Mouse (Mus musculus) forebrain, embryonic 16.5 days (tissue): Measurements from ENCODE around the gene Cplane1. TPM values are rescaled to one million over a fixed set of nuclear protein-coding genes. Genes with fewer than 3 reads are reported as not detected.
"Not testable (repeated sequence)": the region's sequence is repeated elsewhere in the genome, so short reads cannot be mapped to it uniquely, and the experiment has no call there.

Source experiments
- ATAC-seq: fragments of 200-750 bp; cut with Nextera tagmentation; 2 replicates; pipeline ENCODE4 v1.8.0; 2017; ENCODE audit warnings: mild to moderate bottlenecking, moderate library complexity
- H3K27ac ChIP-seq: fragments of 300-500 bp; sonication (generic); 2 replicates; pipeline ENCODE4 v1.5.1; 2014; ENCODE audit warnings: low read length, control low read depth
- H3K27me3 ChIP-seq: fragments of 300-500 bp; sonication (generic); replicated peaks from 2 replicates; pipeline ENCODE4 v1.6.1; 2014; ENCODE audit warnings: low read length; ENCODE audit not compliant: control insufficient read depth, insufficient read depth
- H3K36me3 ChIP-seq: fragments of 300-500 bp; sonication (generic); 2 replicates; pipeline ENCODE4 v1.6.1; 2014; ENCODE audit not compliant: control insufficient read depth, insufficient read depth
- H3K4me1 ChIP-seq: fragments of 300-500 bp; sonication (generic); replicated peaks from 2 replicates; pipeline ENCODE4 v1.6.1; 2014; ENCODE audit warnings: low read length; ENCODE audit not compliant: control insufficient read depth, insufficient read depth
- H3K4me2 ChIP-seq: fragments of 300-500 bp; sonication (generic); 2 replicates; pipeline ENCODE4 v1.6.1; 2014; ENCODE audit warnings: mild to moderate bottlenecking, low read length, control low read depth
- H3K4me3 ChIP-seq: fragments of 300-500 bp; sonication (generic); replicated peaks from 2 replicates; pipeline ENCODE4 v1.5.1; 2014; ENCODE audit warnings: mild to moderate bottlenecking, low read length, control low read depth
- H3K9ac ChIP-seq: fragments of 300-500 bp; sonication (generic); replicated peaks from 2 replicates; pipeline ENCODE4 v1.6.1; 2014; ENCODE audit warnings: low read depth, low read length, control low read depth
- H3K9me3 ChIP-seq: fragments of 300-500 bp; sonication (generic); 2 replicates; pipeline ENCODE4 v1.6.1; 2016; ENCODE audit warnings: low read length; ENCODE audit not compliant: control insufficient read depth
- WGBS: fragments of 180-500 bp; shearing (Covaris S2); extraction: QIAGEN DNeasy Blood & Tissue Kit; methylation state at CpG from one replicate; pipeline ENCODE4 v1.1.7; 2014; 5-methylcytosine and 5-hydroxymethylcytosine counted together
- polyA plus RNA-seq: library from polyadenylated mRNA; unstranded; fragments of >200 nt; fragmentation: Nextera tagmentation; extraction: Ambion mirVana; gene quantifications from 2 replicates; pipeline ENCODE4 v1.2.1, GENCODE M21; 2015

Cplane1 gene
- polyA plus RNA-seq, 1 experiment from 2014 or later, result 21.2 TPM

DNA sequence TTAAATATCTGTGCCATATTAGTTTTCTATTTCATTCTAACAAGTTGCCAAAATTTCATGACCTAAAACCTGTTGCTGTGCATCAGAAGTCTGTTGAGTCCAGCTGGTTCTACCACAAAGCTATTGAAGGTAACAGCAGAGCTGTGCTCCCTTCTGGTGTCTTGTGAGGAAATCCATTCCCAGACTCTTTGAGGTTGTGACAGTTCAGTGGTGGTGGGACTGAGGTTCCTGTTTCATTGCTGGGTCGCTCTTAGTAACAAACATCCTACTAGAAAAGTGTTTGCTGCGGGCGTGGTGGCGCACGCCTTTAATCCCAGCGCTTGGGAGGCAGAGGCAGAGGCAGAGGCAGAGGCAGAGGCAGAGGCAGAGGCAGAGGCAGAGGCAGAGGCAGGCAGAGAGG lies 39.5 kb downstream of the Cplane1 start:
- 97% methylated on average over 6 of the region's 6 CpGs for WGBS
- peaks cover 23% of the 10 kb centered on the region for H3K36me3 ChIP-seq

DNA sequence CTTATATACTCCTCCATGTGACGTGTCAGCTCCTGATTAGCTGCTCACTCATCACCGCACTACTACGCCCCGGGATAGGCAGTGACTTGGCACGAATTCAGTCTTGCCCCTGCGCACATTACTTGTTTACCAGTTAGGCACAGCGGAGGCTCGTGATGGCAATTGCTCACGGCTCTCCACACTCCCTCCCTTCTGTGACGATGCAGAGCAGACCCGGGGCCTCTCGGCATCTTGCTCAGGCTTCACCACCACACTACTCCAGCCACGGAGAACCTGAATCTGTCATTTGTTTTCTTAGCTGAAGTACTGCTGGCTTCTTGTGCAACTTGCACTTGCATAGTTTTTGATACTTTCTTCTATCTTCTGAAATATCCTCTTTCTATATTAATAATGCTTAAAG lies 45.9 kb downstream of the Cplane1 start:
- Histone ChIP-seq H3K9me3 (no peaks in the 10 kb centered on the region), H3K27me3 (no peaks in the 10 kb centered on the region), H3K9ac (no peak overlapping the region), H3K27ac (no peak overlapping the region), H3K4me2 (no peak overlapping the region), H3K36me3 (peaks cover 35% of the 10 kb centered on the region), H3K4me3 (no peak overlapping the region), H3K4me1 (no peaks in the 10 kb centered on the region)
- ATAC-seq, result no peak
- WGBS, result 94% methylated on average over 13 of the region's 13 CpGs

More for the DNA sequence above, 39.5 kb downstream of the Cplane1 start:
- no peak overlapping the region for H3K27ac ChIP-seq
- ATAC-seq, result no peak
- no peak overlapping the region for H3K9ac ChIP-seq
- no peak overlapping the region for H3K4me2 ChIP-seq
- H3K4me3 ChIP-seq, result no peak overlapping the region
- no peaks in the 10 kb centered on the region for H3K4me1 ChIP-seq
- no peaks in the 10 kb centered on the region for H3K27me3 ChIP-seq
- H3K9me3 ChIP-seq, result no peaks in the 10 kb centered on the region

DNA sequence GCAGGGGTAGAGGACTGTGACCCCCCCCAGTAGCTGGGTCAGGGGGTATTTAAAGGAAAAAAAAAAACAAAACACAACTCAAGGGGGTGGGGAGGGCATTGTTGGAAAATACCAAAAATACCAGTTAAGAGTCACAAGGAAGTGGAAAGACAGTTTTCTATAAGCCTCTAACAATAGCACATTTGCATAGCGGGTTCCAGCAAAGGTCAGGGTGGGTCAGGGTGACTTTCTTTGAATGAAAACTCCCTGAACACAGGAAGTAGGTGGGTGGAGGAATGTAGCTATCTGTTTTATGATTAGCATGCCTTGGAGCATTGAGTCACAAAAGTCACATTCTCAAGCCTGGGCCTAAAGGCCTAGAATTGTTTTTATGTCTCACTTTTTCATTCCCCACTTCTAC lies 65.3 kb downstream of the Cplane1 start:
- not testable (repeated sequence) for H3K27ac ChIP-seq, H3K27me3 ChIP-seq, ATAC-seq, H3K4me2 ChIP-seq, H3K4me3 ChIP-seq, H3K4me1 ChIP-seq, H3K9ac ChIP-seq, H3K9me3 ChIP-seq
- WGBS, result 90% methylated on average over 1 of the region's 1 CpGs
- H3K36me3 ChIP-seq, result peaks cover 44% of the 10 kb centered on the region

DNA sequence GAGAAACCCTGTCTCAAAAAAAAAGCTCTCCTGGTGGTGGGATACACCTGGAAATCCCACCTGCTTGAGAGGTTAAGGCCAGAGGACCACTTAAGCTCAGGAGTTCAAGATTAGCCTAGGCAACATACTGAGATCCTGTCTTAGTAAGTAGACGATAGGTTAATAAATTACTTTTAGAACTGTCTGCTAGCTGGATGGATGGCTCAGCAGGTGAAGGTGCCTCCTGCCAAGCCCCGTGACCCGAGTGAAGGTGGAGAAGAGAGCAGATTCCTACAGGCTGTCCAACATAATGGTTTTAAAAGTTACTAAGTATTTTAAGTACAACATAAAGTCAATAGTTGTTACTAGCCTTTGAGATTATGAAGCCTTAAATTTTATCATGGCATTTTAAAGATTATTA lies 97.0 kb downstream of the Cplane1 start:
- H3K27me3 ChIP-seq, result no peaks in the 10 kb centered on the region
- 93% methylated on average over 3 of the region's 3 CpGs for WGBS
- H3K27ac ChIP-seq, result no peak overlapping the region
- H3K4me1 ChIP-seq, result no peaks in the 10 kb centered on the region
- ATAC-seq, result no peak
- peaks cover 43% of the 10 kb centered on the region for H3K36me3 ChIP-seq
- no peak overlapping the region for H3K4me3 ChIP-seq
- no peak overlapping the region for H3K4me2 ChIP-seq
- H3K9ac ChIP-seq, result no peak overlapping the region
- H3K9me3 ChIP-seq, result no peaks in the 10 kb centered on the region

GRCm38 (mm10) chr15:8267211-8267610 lies 98.3 kb downstream of the Cplane1 start:
- Histone ChIP-seq H3K27ac (no peak overlapping the region), H3K9ac (no peak overlapping the region), H3K9me3 (no peaks in the 10 kb centered on the region), H3K4me2 (no peak overlapping the region), H3K4me3 (no peak overlapping the region), H3K36me3 (peaks cover 49% of the 10 kb centered on the region), H3K4me1 (no peaks in the 10 kb centered on the region), H3K27me3 (no peaks in the 10 kb centered on the region)
- 91% methylated on average over 3 of the region's 3 CpGs for WGBS
- ATAC-seq, result no peak

DNA sequence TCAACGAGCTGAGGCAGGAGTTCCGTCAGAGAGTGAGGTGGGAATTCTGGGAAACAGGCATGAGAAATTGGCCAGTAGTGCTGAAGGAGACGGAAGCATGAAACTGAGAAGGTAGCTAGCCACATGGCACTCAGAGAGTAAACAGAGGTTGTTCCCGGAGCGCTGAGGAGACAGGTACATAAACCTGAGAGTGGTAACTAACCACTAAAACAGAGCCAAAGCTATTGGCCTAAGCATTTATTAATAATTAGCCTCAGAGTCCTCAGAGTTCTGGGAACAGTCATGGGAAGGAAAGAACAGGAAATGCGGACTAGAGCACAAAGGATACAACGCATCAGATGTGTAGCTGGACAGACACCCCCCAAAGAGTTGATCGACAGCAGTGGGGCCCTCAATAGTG lies 99.3 kb downstream of the Cplane1 start:
- Histone ChIP-seq H3K4me2 (no peak overlapping the region), H3K9me3 (no peaks in the 10 kb centered on the region), H3K36me3 (peaks cover 48% of the 10 kb centered on the region), H3K4me1 (no peaks in the 10 kb centered on the region), H3K27ac (no peak overlapping the region), H3K27me3 (no peaks in the 10 kb centered on the region), H3K4me3 (no peak overlapping the region), H3K9ac (no peak overlapping the region)
- ATAC-seq, result no peak
- WGBS, result 92% methylated on average over 8 of the region's 8 CpGs

- no peak overlapping the region for H3K9ac ChIP-seq
- H3K4me1 ChIP-seq, result no peaks in the 10 kb centered on the region
- H3K27ac ChIP-seq, result no peak overlapping the region
- no peaks in the 10 kb centered on the region for H3K27me3 ChIP-seq
- no peak for ATAC-seq
- no peak overlapping the region for H3K4me2 ChIP-seq
- 94% methylated on average over 8 of the region's 8 CpGs for WGBS
- no peak overlapping the region for H3K4me3 ChIP-seq
- H3K9me3 ChIP-seq, result no peaks in the 10 kb centered on the region
- peaks cover 25% of the 10 kb centered on the region for H3K36me3 ChIP-seq
Measured at GRCm38 (mm10) chr15:8271952-8272351, 103.0 kb downstream of the Cplane1 start.

- H3K4me3 ChIP-seq, H3K27ac ChIP-seq, H3K27me3 ChIP-seq, H3K4me1 ChIP-seq, H3K9ac ChIP-seq, H3K36me3 ChIP-seq, ATAC-seq, H3K4me2 ChIP-seq, H3K9me3 ChIP-seq: not testable (repeated sequence)
- WGBS, result 94% methylated on average over 4 of the region's 4 CpGs
Measured at GRCm38 (mm10) chr15:8277916-8278315, 109.0 kb downstream of the Cplane1 start.

DNA sequence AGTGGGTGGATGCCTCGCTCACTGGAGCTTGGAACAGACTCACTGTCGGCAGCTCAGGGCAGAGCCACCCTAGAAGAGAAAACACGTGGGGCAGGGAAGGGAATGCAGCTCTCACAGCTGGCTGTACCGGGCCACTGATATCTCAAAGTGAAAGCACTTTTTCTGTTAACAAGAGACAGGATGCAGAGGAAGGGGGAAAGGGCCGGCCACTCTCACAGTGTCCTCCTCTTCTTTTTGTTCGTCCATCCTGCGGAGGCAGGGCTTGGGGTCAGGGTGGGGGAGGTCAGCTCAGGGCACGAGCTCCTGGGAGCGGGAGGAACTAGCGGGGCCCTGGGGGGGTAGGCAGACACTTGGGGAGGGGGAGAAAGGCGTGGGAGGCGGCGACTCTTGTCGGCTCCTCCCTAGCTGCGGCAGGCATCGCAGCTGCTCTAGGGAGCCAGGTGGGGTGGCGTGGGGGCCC lies 110.4 kb downstream of the Cplane1 start:
- Histone ChIP-seq H3K4me2 (peak overlapping the region; percentile 40), H3K9me3 (no peaks in the 10 kb centered on the region), H3K9ac (peak overlapping the region; percentile 29; the same call in 1 of the 2 replicates), H3K27ac (no peak overlapping the region), H3K4me3 (peak overlapping the region; percentile 31), H3K4me1 (no peaks in the 10 kb centered on the region), H3K36me3 (no peaks in the 10 kb centered on the region), H3K27me3 (no peaks in the 10 kb centered on the region)
- WGBS, result 43% methylated on average over 16 of the region's 17 CpGs
- ATAC-seq, result peak; percentile 60

GRCm38 (mm10) chr15:8279929-8280610 lies 111.2 kb downstream of the Cplane1 start:
- Histone ChIP-seq H3K4me3 (peak overlapping the region; percentile 14), H3K27ac (no peak overlapping the region), H3K4me2 (peak overlapping the region; percentile 40), H3K9me3 (no peaks in the 10 kb centered on the region), H3K4me1 (no peaks in the 10 kb centered on the region), H3K9ac (no peak overlapping the region), H3K27me3 (no peaks in the 10 kb centered on the region), H3K36me3 (no peaks in the 10 kb centered on the region)
- WGBS, result 69% methylated on average over 20 of the region's 20 CpGs
- ATAC-seq, result peak; percentile 51
